Mouse (Mus musculus) mesoderm, embryonic 11.5 days (tissue): ENCODE results near the gene Fam181a.

Experiments used
- DNase-seq: peaks from one replicate; pipeline ENCODE4 v3.0.0-alpha.2; 2012; ENCODE audit warnings: low read depth, low spot score

Gene Fam181a

GRCm38 (mm10) chr12:103314640-103315361 is 4.0 kb downstream of the Fam181a start:
- peak; percentile 85 for DNase-seq

- no peak for DNase-seq
Measured at GRCm38 (mm10) chr12:103315831-103316545, 5.2 kb downstream of the Fam181a start.

DNA sequence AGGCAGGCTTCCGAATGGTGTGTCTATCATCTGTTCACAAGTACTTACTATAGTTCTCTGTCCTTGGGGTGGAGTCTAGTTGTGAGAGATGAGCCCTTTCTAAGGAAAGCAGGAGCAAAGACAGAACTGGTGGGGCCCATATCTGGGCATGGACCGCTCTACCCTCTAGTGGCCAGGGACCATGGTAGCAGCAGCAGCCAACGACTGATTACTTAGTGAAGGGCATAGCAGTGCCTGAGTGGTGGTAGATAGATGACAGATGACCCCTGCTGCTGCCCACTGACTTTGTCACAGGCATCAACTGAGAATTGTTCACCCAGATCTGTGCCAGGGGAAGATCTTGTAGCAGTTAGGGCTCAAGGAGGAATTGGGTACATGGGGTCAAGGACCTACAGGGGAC is 12.0 kb downstream of the Fam181a start:
- peak; percentile 42 for DNase-seq

- DNase-seq = peak; percentile 96
Measured at GRCm38 (mm10) chr12:103325156-103325857, 14.5 kb downstream of the Fam181a start.

GRCm38 (mm10) chr12:103326569-103326968 is 15.8 kb downstream of the Fam181a start:
- no peak for DNase-seq

- DNase-seq = peak; percentile 43
Measured at GRCm38 (mm10) chr12:103327107-103327506, 16.3 kb downstream of the Fam181a start.

DNA sequence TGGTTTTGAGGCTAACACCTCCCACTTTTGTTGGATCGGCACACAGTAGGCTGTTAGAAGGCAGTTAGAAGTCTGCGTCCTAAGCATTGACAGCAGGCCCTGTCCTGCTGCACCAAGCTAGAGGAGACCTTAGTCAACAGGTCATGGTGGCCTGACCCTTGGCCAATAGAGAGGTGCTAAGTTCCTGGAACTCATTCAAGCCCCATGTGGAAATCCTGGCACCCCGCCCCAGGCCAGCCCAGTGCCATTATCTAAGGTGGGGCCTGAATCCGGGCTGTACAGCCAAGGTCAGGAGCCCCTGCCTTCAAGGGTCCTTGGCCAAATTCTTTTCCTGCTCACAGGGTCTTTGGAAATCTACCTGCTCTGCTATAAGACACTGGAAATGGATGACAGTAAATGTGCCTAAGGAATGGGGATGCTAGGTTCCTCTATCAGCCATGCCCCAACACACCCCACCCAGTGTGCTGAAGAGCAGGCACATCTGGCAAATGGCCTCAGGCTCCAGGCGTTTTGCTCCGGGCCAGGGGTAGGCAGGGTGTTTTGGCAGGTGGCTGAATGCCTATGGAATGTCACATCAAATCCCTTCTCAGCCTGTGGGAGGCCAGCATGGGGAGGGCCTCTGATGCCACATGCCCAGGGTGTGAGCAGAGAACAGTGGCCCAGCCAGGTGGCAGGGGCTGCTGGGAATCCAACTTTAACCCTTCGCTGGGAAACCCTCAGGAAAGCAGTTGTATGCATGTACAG is 17.8 kb downstream of the Fam181a start:
- DNase-seq = peak; percentile 45

DNA sequence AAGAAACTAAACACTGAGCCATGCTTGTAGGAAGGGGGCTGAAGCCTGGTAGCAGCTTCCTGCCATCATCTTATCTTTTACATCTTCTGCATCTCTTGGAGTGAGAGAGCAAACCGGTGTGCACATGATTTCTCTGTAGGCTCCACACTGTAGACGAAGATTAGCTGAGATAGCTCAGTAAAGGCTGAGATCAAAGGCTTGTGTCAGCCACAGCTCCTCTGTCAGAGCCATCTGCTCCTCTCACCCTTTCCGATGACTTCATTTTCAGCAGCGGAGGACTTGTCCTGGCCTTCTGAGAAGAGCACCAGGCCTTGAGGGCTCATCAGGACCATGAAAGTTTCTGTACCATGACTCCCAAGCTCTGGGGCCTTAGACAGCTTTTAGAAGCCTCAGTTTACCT is 20.7 kb downstream of the Fam181a start:
- DNase-seq = no peak

DNA sequence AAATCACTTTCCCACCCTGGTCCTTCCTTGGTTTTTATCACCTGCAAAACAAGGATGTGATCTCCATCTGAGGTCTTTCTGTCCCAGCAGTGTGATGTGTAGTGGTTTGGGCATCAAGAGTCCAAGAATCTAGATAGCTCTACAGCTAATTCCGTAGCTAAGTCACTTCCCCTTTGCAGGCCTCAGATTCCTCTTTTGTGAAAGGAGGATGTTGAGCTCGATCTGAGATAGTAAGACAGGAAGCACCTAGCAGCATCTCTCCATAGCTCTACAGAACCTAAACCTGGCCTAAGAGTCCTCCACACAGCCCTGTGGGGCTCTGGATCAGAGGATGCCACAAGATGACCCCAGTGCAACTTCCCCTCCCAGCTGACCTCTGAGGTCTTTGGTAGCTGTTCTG is 22.1 kb downstream of the Fam181a start:
- no peak for DNase-seq

DNA sequence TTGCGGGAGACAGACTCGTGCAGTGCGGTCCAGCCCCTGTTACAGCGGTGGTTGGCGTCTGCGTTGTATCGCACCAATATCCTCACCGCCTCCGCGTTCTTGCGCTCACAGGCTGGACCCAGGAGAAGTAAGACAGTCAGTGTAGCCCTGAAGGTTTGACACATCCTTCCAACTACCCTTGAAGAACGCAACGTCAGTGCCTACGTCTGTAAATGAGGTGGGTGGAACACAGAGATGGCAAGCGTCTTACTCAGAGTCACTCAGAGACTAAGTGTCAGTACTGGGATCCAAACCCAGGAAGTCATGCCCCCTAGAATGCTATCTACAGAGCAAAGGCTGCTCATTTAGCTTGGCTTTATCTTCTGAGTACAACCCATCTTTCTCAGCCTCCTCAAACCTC is 22.7 kb downstream of the Fam181a start:
- DNase-seq = no peak

DNA sequence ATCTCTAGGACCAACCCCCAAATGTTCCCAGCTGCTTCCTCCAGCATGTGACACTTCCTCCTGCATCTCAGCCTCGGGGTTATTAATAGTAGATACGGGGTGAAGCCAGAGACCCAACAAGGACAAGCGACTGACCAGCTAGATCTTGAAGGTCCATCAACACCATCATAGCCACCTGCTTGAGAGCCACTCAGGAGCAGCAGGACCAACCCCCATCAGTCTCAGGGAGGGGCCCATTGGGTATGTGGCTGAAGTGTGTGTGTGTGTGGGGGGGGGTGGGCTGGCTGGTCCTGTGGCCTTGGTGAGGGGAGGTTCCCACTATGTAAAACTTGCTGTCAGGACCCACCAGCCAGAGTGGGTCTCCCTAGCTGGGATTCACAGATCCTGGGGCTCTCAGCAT is 26.0 kb downstream of the Fam181a start:
- DNase-seq = no peak

DNA sequence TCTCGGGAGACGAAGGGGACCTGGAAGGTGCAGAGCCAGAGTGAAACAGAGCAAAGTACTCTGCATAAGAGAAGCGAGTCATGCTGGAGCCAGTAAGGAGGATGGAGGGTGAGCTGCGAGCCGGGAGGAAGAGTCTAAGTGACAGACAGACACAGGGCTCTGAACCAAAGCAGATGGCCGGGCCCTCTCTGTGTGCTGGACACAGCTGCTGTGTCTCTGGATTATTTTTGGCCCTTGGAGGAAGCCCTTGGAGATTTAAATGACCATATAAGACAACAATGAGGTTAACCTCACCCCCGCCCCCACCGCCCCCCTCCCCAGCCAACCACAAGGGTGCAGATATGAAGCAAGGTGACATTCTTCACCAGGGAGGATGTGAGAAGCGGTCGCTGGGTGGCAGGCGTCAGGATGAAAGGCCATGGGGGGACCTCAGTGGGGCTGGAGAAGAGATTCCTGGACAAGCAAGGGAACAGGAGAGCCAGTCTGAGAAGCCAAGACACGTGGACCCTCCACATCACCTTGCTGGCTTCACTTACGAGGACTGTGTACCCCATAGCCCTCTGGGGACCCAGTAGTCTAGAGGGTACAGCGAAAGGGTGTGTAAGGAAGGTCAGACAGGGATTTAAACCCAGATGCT is 27.5 kb downstream of the Fam181a start:
- DNase-seq = no peak

DNA sequence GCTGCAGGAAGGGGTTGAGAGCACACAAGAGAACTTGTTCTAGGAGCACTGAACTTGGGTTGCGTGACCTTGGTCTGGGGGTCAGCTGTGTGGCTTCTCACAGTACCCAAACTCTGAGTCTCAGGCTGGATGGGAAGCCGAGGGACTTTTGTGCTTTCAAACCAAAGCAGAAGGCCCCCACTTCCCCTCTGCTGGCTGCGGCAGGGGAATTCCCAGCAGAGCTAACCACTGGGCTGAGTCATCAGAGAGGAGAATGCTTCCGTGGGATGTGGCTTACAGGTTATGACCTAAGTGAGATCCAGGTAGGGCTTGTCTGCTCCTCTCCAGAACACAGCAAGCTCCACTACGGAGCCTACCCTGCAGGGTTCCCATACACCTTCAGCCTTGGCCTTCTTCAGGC is 30.4 kb downstream of the Fam181a start:
- DNase-seq = no peak

DNA sequence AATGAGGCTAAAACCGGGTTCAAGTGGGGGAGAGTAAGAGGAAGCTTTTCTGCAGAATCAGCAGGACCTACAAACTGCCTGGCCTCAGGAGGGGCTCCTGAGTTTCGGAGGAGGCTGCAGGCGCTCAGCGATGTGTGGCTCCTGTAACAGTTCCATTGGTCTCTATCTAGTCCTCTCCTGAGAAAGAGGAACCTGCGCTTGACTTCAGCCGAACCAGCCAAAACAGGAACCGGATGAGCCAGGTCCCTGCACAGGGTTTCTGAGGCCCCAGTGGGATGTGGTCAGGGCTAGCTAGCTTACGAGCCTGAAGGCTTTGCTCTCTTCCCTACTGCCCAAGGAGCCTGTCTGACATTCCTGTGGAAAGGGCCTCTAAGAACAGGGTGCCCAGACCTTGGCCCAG is 32.7 kb downstream of the Fam181a start:
- DNase-seq = no peak

DNA sequence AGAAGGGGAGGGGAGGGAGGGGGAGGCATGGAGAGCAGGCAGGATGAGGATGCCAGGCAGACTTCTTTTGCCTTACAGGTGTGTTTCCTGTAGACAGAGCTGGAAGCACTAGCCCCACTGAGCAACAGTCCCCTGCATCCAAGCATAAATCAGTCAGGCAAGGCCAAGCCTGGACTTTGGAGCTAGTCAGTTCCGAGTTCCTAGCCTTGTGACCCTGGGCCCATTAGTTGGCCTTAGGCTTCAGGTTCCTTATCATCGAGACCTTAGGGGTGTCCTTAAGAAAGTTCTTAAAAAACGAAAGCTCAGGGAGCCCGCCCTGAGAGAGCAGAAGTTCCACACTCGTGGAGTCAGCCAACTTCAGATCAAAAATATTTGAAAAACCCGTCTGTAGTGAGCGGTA is 34.2 kb downstream of the Fam181a start:
- no peak for DNase-seq

- DNase-seq = no peak
Measured at GRCm38 (mm10) chr12:103346945-103347344, 36.2 kb downstream of the Fam181a start.

GRCm38 (mm10) chr12:103347406-103347805 is 36.6 kb downstream of the Fam181a start:
- no peak for DNase-seq

GRCm38 (mm10) chr12:103348506-103348905 is 37.7 kb downstream of the Fam181a start:
- DNase-seq = peak; percentile 89

- DNase-seq = no peak
Measured at GRCm38 (mm10) chr12:103352735-103353134, 42.0 kb downstream of the Fam181a start.

GRCm38 (mm10) chr12:103353538-103353937 is 42.8 kb downstream of the Fam181a start:
- peak; percentile 54 for DNase-seq

DNA sequence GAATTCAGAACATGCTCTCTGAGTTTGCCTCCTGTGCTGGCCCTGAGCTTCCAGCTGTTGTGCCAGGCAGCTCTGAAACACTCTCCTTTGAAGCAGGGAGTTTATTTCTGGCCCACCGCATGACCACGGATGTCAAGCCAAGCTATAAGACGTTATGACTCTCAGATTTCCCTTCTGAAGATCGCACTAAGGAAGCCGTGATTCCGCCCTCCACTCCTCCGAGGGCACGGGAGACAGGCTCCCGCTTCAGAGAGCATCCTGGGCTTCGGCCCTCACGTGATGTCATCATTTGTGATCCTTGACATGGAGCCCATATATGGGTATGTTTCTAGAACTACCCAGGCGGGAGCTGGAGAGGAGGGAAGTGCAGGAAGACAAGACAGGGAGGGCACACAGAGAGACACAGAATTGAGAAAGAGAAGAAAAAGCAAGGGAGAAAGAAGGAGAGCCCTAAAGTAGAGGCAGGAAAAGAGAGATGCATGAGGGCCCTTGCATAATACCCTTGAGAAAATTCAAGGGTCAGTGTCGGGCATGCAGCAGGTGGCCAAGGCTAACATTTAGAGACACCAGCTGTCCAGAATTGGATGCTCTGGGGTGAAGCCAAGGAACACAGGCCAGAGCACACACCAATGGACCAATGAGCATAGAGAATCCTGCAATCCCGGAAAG is 45.1 kb downstream of the Fam181a start, which contains the start of gene Asb2:
Gene Asb2 (minus strand): TSS at position 256 of the 669 bp plus-strand sequence.
- DNase-seq = no peak
